Mouse (Mus musculus) CH12.LX (cell line): Measurements from ENCODE around the gene Sstr3. TPM values are rescaled to one million over a fixed set of nuclear protein-coding genes. Genes with fewer than 3 reads are reported as not detected.

Source experiments
- DNase-seq: peaks from one replicate; pipeline ENCODE4 v3.0.0-alpha.2; 2013; ENCODE audit errors: extremely low read depth
- H3K27ac ChIP-seq: 2 replicates; pipeline ENCODE4 v1.5.1; 2012; ENCODE audit warnings: low read depth, mild to moderate bottlenecking, control low read depth, moderate library complexity; ENCODE audit not compliant: insufficient read depth
- H3K27me3 ChIP-seq: replicated peaks from 2 replicates; pipeline ENCODE3; 2012; ENCODE audit warnings: inconsistent platforms
- H3K36me3 ChIP-seq, 2 experiments: replicated peaks in 1 of 2; 2 replicates each; pipeline versions ENCODE3 to v1.6.1; 2012; ENCODE audit warnings: inconsistent platforms in 1 of 2, low read length in 1 of 2, mild to moderate bottlenecking in 1 of 2, mixed read lengths in 1 of 2, moderate library complexity in 1 of 2; ENCODE audit not compliant: control insufficient read depth in 1 of 2, insufficient read depth in 1 of 2
- H3K4me1 ChIP-seq, 2 experiments: 2 replicates each; pipeline ENCODE4 v1.6.1; 2012; ENCODE audit warnings: inconsistent platforms in 1 of 2, moderate library complexity in 1 of 2; ENCODE audit not compliant: insufficient read depth in 2 of 2, control insufficient read depth in 1 of 2
- H3K4me2 ChIP-seq: 2 replicates; pipeline ENCODE4 v1.6.1; 2012; ENCODE audit warnings: low read depth, mild to moderate bottlenecking, control low read depth; ENCODE audit not compliant: poor library complexity, insufficient read depth, severe bottlenecking
- H3K4me3 ChIP-seq, 3 experiments: fragments of 150-350 bp in 1 of 3; sonication (generic) in 1 of 3; replicated peaks in 1 of 3; 2 replicates each; pipeline versions ENCODE3 to v1.5.1; 2011 to 2012; ENCODE audit warnings: low read depth in 2 of 3, low read length in 2 of 3, mild to moderate bottlenecking in 2 of 3, moderate library complexity in 2 of 3, control low read depth in 1 of 3, improper control_type of control experiment in 1 of 3, inconsistent platforms in 1 of 3, mixed read lengths in 1 of 3; ENCODE audit not compliant: poor library complexity in 1 of 3
- H3K79me2 ChIP-seq: replicated peaks from 2 replicates; pipeline ENCODE4 v1.6.1; 2012; ENCODE audit warnings: mild to moderate bottlenecking, moderate library complexity; ENCODE audit not compliant: control insufficient read depth, poor library complexity, insufficient read depth, severe bottlenecking; ENCODE audit errors: extremely low read depth
- H3K9ac ChIP-seq: 2 replicates; pipeline ENCODE4 v1.6.1; 2012; ENCODE audit warnings: low read depth, mild to moderate bottlenecking, control low read depth, moderate library complexity; ENCODE audit not compliant: insufficient read depth
- H3K9me3 ChIP-seq: replicated peaks from 2 replicates; pipeline ENCODE3; 2012; ENCODE audit warnings: low read length, inconsistent platforms, mixed read lengths
- CHD2 ChIP-seq: IDR thresholded peaks from 2 replicates; pipeline ENCODE4 v1.6.1; 2011; ENCODE audit warnings: low read length, improper control_type of control experiment
- EP300 ChIP-seq: IDR thresholded peaks from 2 replicates; pipeline ENCODE4 v1.6.1; 2011; ENCODE audit warnings: low read length, improper control_type of control experiment
- ETS1 ChIP-seq: conservative IDR thresholded peaks from 2 replicates; pipeline ENCODE4 v1.6.1; 2012; ENCODE audit warnings: low read depth, mild to moderate bottlenecking, inconsistent platforms, low read length, improper control_type of control experiment, moderate library complexity
- IRF4 ChIP-seq: IDR thresholded peaks from 2 replicates; pipeline ENCODE4 v1.6.1; 2014; ENCODE audit warnings: low read depth, mild to moderate bottlenecking, inconsistent platforms, low read length, improper control_type of control experiment
- JUN ChIP-seq: IDR thresholded peaks from 2 replicates; pipeline ENCODE4 v1.6.1; 2011; ENCODE audit warnings: low read depth, mild to moderate bottlenecking, low read length, improper control_type of control experiment, moderate library complexity; ENCODE audit not compliant: insufficient read depth
- KAT2A ChIP-seq: IDR thresholded peaks from 2 replicates; pipeline ENCODE4 v1.6.1; 2012; ENCODE audit warnings: low read length, improper control_type of control experiment, inconsistent platforms; ENCODE audit not compliant: insufficient replicate concordance
- MAFK ChIP-seq: IDR thresholded peaks from 2 replicates; pipeline ENCODE4 v1.6.1; 2011; ENCODE audit warnings: low read length, improper control_type of control experiment; ENCODE audit not compliant: insufficient replicate concordance
- MAZ ChIP-seq: IDR thresholded peaks from 2 replicates; pipeline ENCODE4 v1.6.1; 2012; ENCODE audit warnings: low read depth, mild to moderate bottlenecking, inconsistent platforms, low read length, improper control_type of control experiment, moderate library complexity
- MEF2A ChIP-seq: IDR thresholded peaks from 2 replicates; pipeline ENCODE4 v1.6.1; 2014; ENCODE audit warnings: low read depth, mild to moderate bottlenecking, inconsistent platforms, low read length, improper control_type of control experiment, borderline replicate concordance
- MYC ChIP-seq: IDR thresholded peaks from 2 replicates; pipeline ENCODE4 v1.6.1; 2011; ENCODE audit warnings: low read depth, mild to moderate bottlenecking, improper control_type of control experiment, low read length
- NELFE ChIP-seq: IDR thresholded peaks from 2 replicates; pipeline ENCODE4 v1.6.1; 2011; ENCODE audit warnings: low read depth, low read length, improper control_type of control experiment
- NRF1 ChIP-seq: IDR thresholded peaks from 2 replicates; pipeline ENCODE4 v1.6.1; 2014; ENCODE audit warnings: low read depth, mild to moderate bottlenecking, inconsistent platforms, low read length, improper control_type of control experiment, moderate library complexity
- PAX5 ChIP-seq: IDR thresholded peaks from 2 replicates; pipeline ENCODE4 v1.6.1; 2012; ENCODE audit warnings: low read length, inconsistent platforms, mixed read lengths
- POLR2AphosphoS2 ChIP-seq: IDR thresholded peaks from 2 replicates; pipeline ENCODE4 v1.6.1; 2011; ENCODE audit warnings: low read depth, low read length, improper control_type of control experiment
- SMC3 ChIP-seq: IDR thresholded peaks from 2 replicates; pipeline ENCODE4 v1.6.1; 2011; ENCODE audit warnings: low read depth, low read length, improper control_type of control experiment
- TCF12 ChIP-seq: IDR thresholded peaks from 2 replicates; pipeline ENCODE4 v1.6.1; 2014; ENCODE audit warnings: low read depth, mild to moderate bottlenecking, inconsistent platforms, low read length, improper control_type of control experiment
- UBTF ChIP-seq: IDR thresholded peaks from 2 replicates; pipeline ENCODE4 v1.6.1; 2012; ENCODE audit warnings: low read depth, mild to moderate bottlenecking, inconsistent platforms, low read length, improper control_type of control experiment, moderate library complexity
- USF1 ChIP-seq: IDR thresholded peaks from 2 replicates; pipeline ENCODE4 v1.6.1; 2014; ENCODE audit warnings: low read depth, mild to moderate bottlenecking, inconsistent platforms, low read length, improper control_type of control experiment
- USF2 ChIP-seq: conservative IDR thresholded peaks from 2 replicates; pipeline ENCODE4 v1.6.1; 2011; ENCODE audit warnings: low read depth, low read length, improper control_type of control experiment
- ZC3H11A ChIP-seq: IDR thresholded peaks from 2 replicates; pipeline ENCODE4 v1.6.1; 2012; ENCODE audit warnings: low read depth, mild to moderate bottlenecking, inconsistent platforms, low read length, improper control_type of control experiment
- ZNF384 ChIP-seq: IDR thresholded peaks from 2 replicates; pipeline ENCODE4 v1.6.1; 2012; ENCODE audit warnings: low read depth, low read length, improper control_type of control experiment, inconsistent platforms
- dilution Hi-C: fragments of 300-500 bp; cut with MboI; formaldehyde crosslinking; loops from 2 replicates; pipeline ENCODE4 v1.14.3; 2020; ENCODE audit warnings: low sequenced_read_pairs; ENCODE audit not compliant: extremely low pct_unique_long_range_greater_than_20kb, extremely low pct_ligation_motif_present
- in situ Hi-C: fragments of 300-500 bp; cut with MboI; formaldehyde crosslinking; loops from 3 replicates; pipeline ENCODE4 v1.14.3; 2019; ENCODE audit warnings: low sequenced_read_pairs, low pct_ligation_motif_present, low pct_unique_long_range_greater_than_20kb, mixed read lengths
- polyA plus RNA-seq: library from polyadenylated mRNA; unstranded; fragments of >175 nt; gene quantifications from 2 replicates; pipeline ENCODE4 v1.2.1, GENCODE M21; 2012; ENCODE audit warnings: low read depth; ENCODE audit not compliant: insufficient read length
- total RNA-seq, 2 experiments: library from RNA; depleted of rRNA; stranded (reverse); fragments of 300-350 nt in 1 of 2; fragments of >200 nt in 1 of 2; gene quantifications; 2 replicates each; pipeline ENCODE4 v1.2.3; 2012 to 2014

The Sstr3 gene
- total and polyA plus RNA-seq, 3 experiments, result 0.36 TPM; not detected in 2

DNA sequence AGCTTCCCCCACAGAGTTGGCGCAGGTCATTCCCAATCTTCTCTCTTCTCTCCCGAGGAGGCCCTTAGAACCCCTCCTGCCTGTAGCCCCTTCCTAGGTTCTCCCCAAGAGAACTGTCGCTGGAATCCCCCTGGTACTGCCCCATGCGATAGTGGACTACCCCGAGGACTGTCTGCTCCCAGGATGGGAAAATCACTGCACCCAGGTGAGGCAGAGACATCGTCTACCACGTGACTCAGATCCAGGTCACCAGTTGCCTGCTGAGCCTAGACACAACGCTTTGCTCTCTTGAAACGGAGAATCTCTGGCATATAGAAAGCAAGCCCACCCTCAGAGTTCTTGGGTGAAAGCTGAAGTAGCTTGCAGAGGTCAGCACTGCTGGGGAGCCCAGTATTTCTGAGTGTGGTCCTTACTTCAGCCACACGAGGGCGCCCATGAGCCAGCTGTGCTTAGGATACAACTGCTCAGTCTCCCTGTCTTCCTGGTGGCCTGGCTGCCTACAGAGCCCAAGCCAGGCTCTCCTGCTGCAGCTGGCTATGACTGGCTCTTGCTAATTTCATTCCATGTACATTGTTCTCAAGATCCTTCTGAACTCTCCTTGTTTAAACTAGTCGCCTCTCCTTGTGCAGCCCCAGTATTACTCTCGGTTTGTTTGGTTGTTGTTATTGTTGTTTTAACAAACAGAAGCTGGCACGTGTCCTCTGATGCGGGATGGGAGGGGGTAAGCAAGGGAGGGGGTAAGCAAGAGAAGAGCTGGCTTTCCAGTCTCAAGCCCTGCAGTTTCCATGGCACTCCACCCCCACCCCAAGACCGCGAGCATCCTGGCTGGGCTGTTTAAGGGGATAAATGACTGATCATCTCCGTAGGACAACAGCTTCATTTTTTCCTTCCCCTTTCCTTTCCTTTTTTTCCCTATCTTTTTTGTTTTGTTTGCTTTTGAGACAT is 42.8 kb upstream of the Sstr3 start (continued):
- TF ChIP-seq USF2 (peak; percentile 63), ZNF384 (no peak), PAX5 (no peak), NRF1 (no peak), MYC (peak; percentile 77; the same call in 1 of the 2 replicates), SMC3 (peak; percentile 96), MEF2A (no peak), JUN (no peak), MAZ (peak; percentile 46; the same call in 1 of the 2 replicates), USF1 (peak; percentile 77)

DNA sequence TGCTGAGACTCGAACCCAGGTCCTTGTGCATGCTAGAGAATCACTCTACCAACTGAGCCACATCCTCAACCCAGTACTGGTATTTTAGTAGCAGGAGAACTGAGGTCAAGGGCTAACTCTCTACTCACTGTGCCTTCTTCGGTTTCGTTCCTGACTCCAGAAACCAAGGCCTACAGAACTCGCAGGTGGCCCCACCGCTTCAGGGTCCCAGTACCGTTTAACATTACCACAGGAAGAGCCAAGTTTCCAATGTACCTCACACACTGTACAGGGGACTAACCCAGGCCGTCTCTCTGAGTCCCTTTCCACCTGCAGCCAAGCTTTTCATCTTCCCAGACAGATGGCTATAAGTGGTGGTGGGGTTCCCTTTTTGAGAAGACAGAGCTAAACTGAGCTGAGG is 40.9 kb upstream of the Sstr3 start:
- H3K4me1 ChIP-seq, result peaks cover 43 to 83% of the 10 kb centered on the region in 2 experiments
- H3K27me3 ChIP-seq, result no peaks in the 10 kb centered on the region
- no peaks in the 10 kb centered on the region for H3K79me2 ChIP-seq
- peak overlapping the region; percentile 65 for H3K27ac ChIP-seq
- peaks cover 12% of the 10 kb centered on the region for H3K9me3 ChIP-seq
- no peak overlapping the region for H3K9ac ChIP-seq
- in situ Hi-C loops, result loop anchor here (5.0 kb wide), 1 partner anchor 37 kb away; no protein-coding TSS in a partner anchor
- no peak for DNase-seq
- TF ChIP-seq UBTF (no peak), TCF12 (peak; percentile 80), CHD2 (no peak), IRF4 (peak; percentile 60), KAT2A (no peak), MAFK (no peak), USF2 (no peak), ZC3H11A (no peak), POLR2AphosphoS2 (no peak), MAZ (no peak), ETS1 (peak; percentile 55), EP300 (peak; percentile 46; the same call in 1 of the 2 replicates), PAX5 (no peak), NELFE (no peak)
- dilution Hi-C loops, result no loop called here
- no peak overlapping the region for H3K4me3 ChIP-seq
- H3K36me3 ChIP-seq, result no peaks in the 10 kb centered on the region
- H3K4me2 ChIP-seq, result no peak overlapping the region
